Mouse (Mus musculus) liver, embryonic 18 days (tissue): ENCODE results near the gene Ms4a2. TPM values are rescaled to one million over a fixed set of nuclear protein-coding genes. Genes with fewer than 3 reads are reported as not detected.

Experiments used
- polyA plus RNA-seq: library from polyadenylated mRNA; depleted of rRNA; stranded (reverse); fragments of >200 nt; gene quantifications from 2 replicates; pipeline ENCODE4 v1.2.3, GENCODE M21; 2012; rRNA removed

The Ms4a2 gene
- polyA plus RNA-seq, result 0.52 and 0.58 TPM in 2 replicates

GRCm38 (mm10) chr19:11623551-11623950 is at the start of gene Ms4a2:
Gene Ms4a2, minus strand, starts transcription at chr19:11623719.

GRCm38 (mm10) chr19:11660459-11660858 is 36.9 kb upstream of the Ms4a2 start, which contains the start of gene Oosp2:
Gene Oosp2, minus strand, starts transcription at chr19:11660559.

DNA sequence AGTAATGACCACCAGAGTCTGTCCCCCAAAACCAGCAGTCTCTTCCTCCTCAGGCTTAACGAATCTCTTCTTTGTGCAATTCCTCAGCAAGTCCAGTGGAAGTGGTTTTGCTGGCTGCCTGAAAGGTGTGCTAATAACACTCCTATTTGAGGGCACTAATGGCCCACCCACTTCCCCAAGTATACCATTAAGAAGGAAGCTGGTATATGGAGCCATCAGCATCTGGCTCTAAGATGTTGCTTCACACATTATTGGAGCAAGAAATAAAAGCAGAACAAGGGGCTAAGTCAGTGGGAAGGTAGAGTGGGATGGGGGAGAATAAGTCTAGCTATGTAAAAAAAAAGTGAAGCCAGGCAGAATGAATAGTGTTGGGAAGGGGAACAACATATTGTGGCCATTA is 17.2 kb upstream of the Ms4a2 start, which contains the start of gene Ms4a3:
TSS of gene Ms4a3 (minus strand) at position 120 of the 400 bp plus-strand sequence.

GRCm38 (mm10) chr19:11604603-11605002 is 18.9 kb downstream of the Ms4a2 start, which contains the start of gene Ms4a6d:
Gene Ms4a6d, minus strand, starts transcription at chr19:11604849.

Other genes starting within 250 kb of the Ms4a2 start
- 0.68 TPM in 2 replicates for gene Ms4a4a, start 248.2 kb downstream of the Ms4a2 start, polyA plus RNA-seq
- 1.7 and 3.1 TPM in 2 replicates for gene Ms4a4c, start 218.9 kb downstream of the Ms4a2 start, polyA plus RNA-seq
- 0.41 and 0.71 TPM in 2 replicates for gene Ms4a4b, start 180.2 kb downstream of the Ms4a2 start, polyA plus RNA-seq
- 10.9 and 11.9 TPM in 2 replicates for gene Ms4a6c, start 154.4 kb downstream of the Ms4a2 start, polyA plus RNA-seq
- gene Gm8369, start 137.8 kb downstream of the Ms4a2 start, polyA plus RNA-seq, result 1.0 and 1.4 TPM in 2 replicates
- gene Ms4a6b, start 107.2 kb downstream of the Ms4a2 start, polyA plus RNA-seq, result 6.1 and 8.9 TPM in 2 replicates
- 0.84 and 0.89 TPM in 2 replicates for gene Ms4a4d, start 86.9 kb downstream of the Ms4a2 start, polyA plus RNA-seq
- gene Ms4a6d, start 18.9 kb downstream of the Ms4a2 start, polyA plus RNA-seq, result 6.1 and 6.2 TPM in 2 replicates
- 20.7 and 27.6 TPM in 2 replicates for gene Ms4a3, start 17.1 kb upstream of the Ms4a2 start, polyA plus RNA-seq
- 0.11 TPM in 1 of 2 replicates, not detected in the other for gene Oosp2, start 36.8 kb upstream of the Ms4a2 start, polyA plus RNA-seq
- 0.06 and 0.12 TPM in 2 replicates for gene Oosp1, start 67.4 kb upstream of the Ms4a2 start, polyA plus RNA-seq
- gene Oosp3, start 73.3 kb upstream of the Ms4a2 start, polyA plus RNA-seq, result not detected in 2 replicates
- 0.01 TPM in 1 of 2 replicates, not detected in the other for gene Gif, start 123.8 kb upstream of the Ms4a2 start, polyA plus RNA-seq
- gene Mrpl16, start 146.7 kb upstream of the Ms4a2 start, polyA plus RNA-seq, result 22.2 and 23.1 TPM in 2 replicates
- gene Stx3, start 195.7 kb upstream of the Ms4a2 start, polyA plus RNA-seq, result 1.2 and 1.4 TPM in 2 replicates
- gene Olfr1417, start 215.5 kb upstream of the Ms4a2 start, polyA plus RNA-seq, result not detected in 2 replicates
- gene Olfr1418, start 237.3 kb upstream of the Ms4a2 start, polyA plus RNA-seq, result not detected in 2 replicates